Mouse (Mus musculus): ENCODE results near the gene Upp2.

GRCm38 (mm10) chr2:58590055-58590454 is 23.0 kb downstream of the Upp2 start:
- TF ChIP-seq CTCF (IDR thresholded peaks at IDR 0.05; ENCODE audit: low read depth) = no peak
- no peak for TF ChIP-seq EP300 (IDR thresholded peaks at IDR 0.05; ENCODE audit: low read depth)

All from liver, postnatal 0 days (tissue).